Mouse (Mus musculus) bone marrow, adult 2 months (tissue): ENCODE data around the gene A830031A19Rik. TPM values are rescaled to one million over a fixed set of nuclear protein-coding genes. Genes with fewer than 3 reads are reported as not detected.

ENCODE experiments used
- H3K27ac ChIP-seq: fragments of 200-500 bp; 2 replicates; pipeline ENCODE4 v1.5.1; 2012; ENCODE audit warnings: low read depth, mild to moderate bottlenecking, control low read depth, inconsistent platforms, low read length; ENCODE audit not compliant: control insufficient read depth, poor library complexity, insufficient read depth
- H3K4me1 ChIP-seq: fragments of 200-500 bp; 2 replicates; pipeline ENCODE4 v1.6.1; 2011; ENCODE audit warnings: low read length; ENCODE audit not compliant: control insufficient read depth, insufficient read depth
- H3K4me3 ChIP-seq: fragments of 200-500 bp; replicated peaks from 2 replicates; pipeline ENCODE3; 2011; ENCODE audit warnings: mild to moderate bottlenecking, low read depth, low read length, control low read depth; ENCODE audit not compliant: control insufficient read depth
- CTCF ChIP-seq: fragments of 200-500 bp; IDR thresholded peaks from 2 replicates; pipeline ENCODE4 v1.5.1; 2011; ENCODE audit warnings: low read length, control low read depth; ENCODE audit not compliant: control insufficient read depth, insufficient read depth
- POLR2A ChIP-seq: fragments of 200-500 bp; IDR thresholded peaks from 2 replicates; pipeline ENCODE4 v1.6.1; 2011; ENCODE audit warnings: low read depth, mild to moderate bottlenecking, control low read depth, low read length, borderline replicate concordance; ENCODE audit not compliant: control insufficient read depth
- WGBS: fragments of 180-500 bp; shearing (Covaris S2); methylation state at CpG from one replicate; pipeline ENCODE4 v1.1.7; 2018; 5-methylcytosine and 5-hydroxymethylcytosine counted together
- polyA plus RNA-seq: library from polyadenylated mRNA; stranded (reverse); fragments of >200 nt; gene quantifications from 2 replicates; pipeline ENCODE4 v1.2.4, GENCODE M21; 2011; ENCODE audit warnings: low replicate concordance; ENCODE audit not compliant: missing spikeins, insufficient read depth, insufficient read length

Gene A830031A19Rik
- polyA plus RNA-seq, 1 experiment, result not detected

DNA sequence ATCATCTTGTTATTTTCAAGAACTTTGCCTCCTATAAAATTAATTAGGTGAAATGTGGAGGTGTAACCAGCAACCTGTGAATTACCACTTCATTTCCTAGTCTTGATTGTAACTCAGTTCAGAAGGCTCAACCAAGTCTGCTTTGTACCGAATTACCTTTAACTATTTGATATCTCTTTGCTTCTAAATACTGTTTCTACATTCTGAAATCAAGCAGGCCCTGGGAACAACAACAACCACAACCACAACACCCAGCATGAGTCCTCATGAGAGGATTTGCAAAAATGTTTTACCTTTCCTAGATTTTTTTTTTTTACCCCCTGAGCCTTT, 8.2 kb upstream of the A830031A19Rik start:
- no peak for TF ChIP-seq CTCF
- no peak for TF ChIP-seq POLR2A
- Histone ChIP-seq H3K4me1 (peaks cover 4% of the 10 kb centered on the region; the same call in 1 of the 2 replicates), H3K27ac (no peak overlapping the region), H3K4me3 (no peak overlapping the region)
- 6% methylated on average over 1 of the region's 1 CpGs for WGBS

DNA sequence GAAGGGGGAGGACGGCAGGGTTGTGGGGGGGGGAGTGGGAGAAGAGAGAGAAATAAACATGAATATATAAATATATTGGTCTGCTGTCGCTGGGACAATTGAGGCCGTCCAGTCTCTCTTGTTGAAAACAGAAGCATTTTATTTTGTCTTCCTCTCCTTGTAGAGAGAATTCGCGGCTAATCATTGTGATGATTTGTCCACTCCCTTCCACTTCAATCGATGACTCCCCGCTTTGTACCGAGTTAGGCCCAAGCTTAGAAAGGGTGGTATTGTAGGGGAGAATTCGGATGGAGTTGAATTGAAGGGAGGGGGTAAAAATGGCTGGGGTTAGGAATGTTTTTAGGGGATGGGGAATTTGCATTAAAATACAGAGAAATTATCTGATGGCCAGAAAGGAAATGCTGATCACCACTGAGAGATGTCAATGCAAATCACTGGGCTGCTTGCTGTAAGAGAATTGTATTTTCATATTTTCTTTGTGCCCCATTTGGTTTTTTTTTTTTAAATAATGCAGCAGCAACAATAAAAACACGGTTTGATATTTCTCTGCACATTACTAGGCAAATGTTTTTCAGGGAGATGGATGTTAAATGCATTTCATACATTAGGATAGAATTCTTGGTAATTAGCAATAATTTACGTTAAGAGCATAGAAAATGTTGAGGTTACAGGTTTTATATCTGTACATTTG, 7.7 kb upstream of the A830031A19Rik start:
- TF ChIP-seq POLR2A, result no peak
- no peak for TF ChIP-seq CTCF
- H3K4me1 ChIP-seq, result peaks cover 4% of the 10 kb centered on the region; the same call in 1 of the 2 replicates
- H3K27ac ChIP-seq, result no peak overlapping the region; the same call in 1 of the 2 replicates
- H3K4me3 ChIP-seq, result no peak overlapping the region
- 7% methylated on average over 11 of the region's 11 CpGs for WGBS

DNA sequence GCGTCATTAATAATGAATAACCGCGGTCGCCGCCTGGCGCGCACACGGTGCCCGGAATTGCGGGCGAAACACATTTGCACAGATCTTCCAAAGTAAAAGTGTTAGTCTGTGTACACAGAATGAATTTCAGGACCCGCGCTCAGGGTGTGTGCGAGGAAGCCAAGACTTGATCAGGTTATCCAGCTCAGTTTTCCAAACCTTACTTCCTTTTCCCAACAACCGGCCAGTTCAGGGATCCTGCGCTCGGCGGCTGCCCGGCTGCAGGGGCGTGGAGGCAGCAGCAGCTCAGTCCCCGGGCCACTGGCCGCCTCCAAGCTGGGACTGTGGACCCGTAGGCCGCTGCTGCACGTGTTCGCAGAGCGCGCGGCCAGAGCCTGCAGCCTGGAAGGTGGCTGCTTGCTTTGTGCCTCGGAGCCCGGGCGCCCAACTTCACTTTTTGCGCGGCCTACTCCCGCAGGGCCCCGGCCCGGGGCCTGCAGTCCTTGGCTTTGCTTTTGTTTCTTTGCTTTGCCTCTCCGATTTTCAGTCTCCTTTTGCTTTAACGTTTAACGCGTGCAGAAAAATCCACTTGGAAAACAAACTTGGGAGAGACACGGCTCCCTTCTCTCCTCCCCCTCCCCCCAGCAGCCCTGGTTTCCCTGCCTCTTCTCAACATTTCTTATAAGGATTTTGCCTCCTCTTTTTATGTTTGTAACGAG, 7.0 kb upstream of the A830031A19Rik start:
- H3K4me3 ChIP-seq, result peak overlapping the region; percentile 70
- TF ChIP-seq POLR2A, result peak; percentile 53; the same call in 1 of the 2 replicates
- TF ChIP-seq CTCF, result no peak
- under 1% methylated on average over 43 of the region's 43 CpGs for WGBS
- peak overlapping the region; percentile 73 for H3K27ac ChIP-seq
- H3K4me1 ChIP-seq, result peaks cover 4% of the 10 kb centered on the region; the same call in 1 of the 2 replicates

DNA sequence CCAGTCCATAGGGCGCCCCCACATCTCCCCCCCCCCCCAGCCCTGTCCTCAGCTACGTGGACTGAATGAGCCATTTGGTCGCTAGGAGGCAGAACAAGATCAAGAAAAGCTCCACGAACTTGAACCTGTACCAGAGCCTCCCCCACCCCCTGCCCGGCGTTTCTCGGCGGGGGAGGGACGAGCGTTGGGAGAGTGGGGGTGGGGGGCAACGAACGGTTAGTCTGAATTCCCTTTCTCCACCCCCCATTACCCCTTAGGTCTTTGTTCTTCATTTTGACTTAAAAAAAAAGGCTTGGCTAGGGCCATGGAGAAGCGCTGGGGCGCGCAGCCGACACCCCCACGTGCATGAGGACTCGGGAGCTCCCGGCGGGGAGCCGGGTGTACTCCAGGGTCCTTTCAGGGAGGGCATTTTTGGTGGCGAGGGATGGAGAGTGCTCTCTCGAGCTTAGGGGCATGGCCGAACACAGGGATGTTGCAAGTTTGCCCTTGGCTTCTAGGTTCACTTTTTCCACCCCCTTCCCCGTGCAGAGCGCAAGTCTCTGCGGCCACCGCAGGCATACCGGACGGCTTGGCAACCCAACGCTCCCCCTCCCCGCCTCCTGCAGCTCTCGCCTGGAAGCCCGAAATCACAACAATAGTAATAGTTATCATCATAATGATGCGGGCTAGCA, 6.3 kb upstream of the A830031A19Rik start:
- whole genome bisulfite sequencing, result 1% methylated on average over 35 of the region's 35 CpGs
- TF ChIP-seq POLR2A (no peak), CTCF (peak; percentile 41)
- peaks cover 3% of the 10 kb centered on the region; the same call in 1 of the 2 replicates for H3K4me1 ChIP-seq
- H3K27ac ChIP-seq, result peak overlapping the region; percentile 73
- peak overlapping the region; percentile 76 for H3K4me3 ChIP-seq

DNA sequence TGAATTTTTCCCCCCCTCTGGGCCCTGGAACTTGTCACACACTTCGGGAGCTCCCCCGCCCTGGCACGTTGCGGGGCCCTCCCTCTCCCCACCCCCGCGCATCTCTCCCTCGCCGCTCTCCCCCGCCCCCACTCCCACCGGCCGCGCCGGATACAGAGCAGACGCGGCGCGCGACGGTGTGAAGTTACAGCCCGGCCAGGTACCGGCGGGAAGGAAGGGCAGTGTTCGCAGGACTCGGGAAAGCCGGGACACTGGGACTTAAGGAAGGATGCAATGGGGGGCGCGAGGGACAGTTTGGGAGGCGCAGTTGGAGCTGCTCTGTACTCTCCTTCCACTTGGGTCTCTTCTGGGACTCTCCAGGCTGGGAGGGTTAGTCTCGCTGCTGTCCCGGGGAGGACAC, 5.7 kb upstream of the A830031A19Rik start:
- TF ChIP-seq POLR2A, result no peak
- TF ChIP-seq CTCF, result no peak
- under 1% methylated on average over 30 of the region's 30 CpGs for WGBS
- peak overlapping the region; percentile 76 for H3K4me3 ChIP-seq
- H3K4me1 ChIP-seq, result peaks cover 2% of the 10 kb centered on the region; the same call in 1 of the 2 replicates
- peak overlapping the region; percentile 43 for H3K27ac ChIP-seq

DNA sequence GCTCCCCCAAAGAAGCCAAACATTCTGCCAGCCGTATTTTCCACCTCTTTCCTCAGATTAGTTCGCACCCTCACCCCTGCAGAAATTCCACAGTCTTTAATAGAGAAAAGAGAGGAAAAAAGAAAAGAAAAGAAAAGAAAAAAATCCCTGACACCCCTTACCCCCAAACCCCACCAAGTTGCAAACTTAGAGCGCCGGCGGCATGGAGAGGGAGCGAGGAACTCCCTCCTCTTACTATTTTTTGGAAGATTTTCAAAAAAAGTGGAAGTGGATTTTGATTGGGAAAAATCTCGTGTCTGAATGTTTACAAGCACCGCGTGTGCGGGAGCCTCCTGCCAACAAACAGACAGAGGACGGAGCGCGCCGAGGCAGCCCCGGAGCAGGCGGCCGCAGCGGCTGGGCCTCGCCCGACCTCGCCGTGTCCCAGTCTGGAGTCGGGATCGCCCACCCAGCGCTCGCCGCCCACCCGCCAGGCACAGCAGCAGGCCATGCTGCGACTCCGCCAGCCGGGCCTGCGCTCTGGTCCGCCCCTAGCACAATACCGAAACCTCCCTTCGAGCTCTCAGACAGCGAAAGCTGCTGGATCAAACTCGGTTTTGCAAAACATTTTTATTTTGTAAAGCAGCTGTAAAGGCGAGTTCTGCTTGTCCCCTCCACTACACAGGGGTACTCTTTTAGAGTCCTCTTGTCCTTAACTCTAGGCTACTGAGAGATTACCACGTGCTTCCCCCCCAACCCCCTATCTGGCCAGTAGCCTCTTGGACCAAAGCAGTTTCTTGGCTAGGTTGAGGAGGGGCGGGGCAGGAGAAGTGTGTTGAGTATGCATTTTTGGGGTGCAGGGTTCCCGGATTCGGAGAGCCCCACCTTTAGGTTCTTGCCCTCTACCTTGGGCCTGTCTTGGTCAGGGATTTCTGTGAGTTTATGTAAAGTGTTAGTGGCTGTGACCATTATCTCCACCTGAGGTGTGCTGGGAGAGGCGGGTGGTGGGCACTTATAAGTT, 4.8 kb upstream of the A830031A19Rik start:
- peaks cover 2% of the 10 kb centered on the region; the same call in 1 of the 2 replicates for H3K4me1 ChIP-seq
- H3K4me3 ChIP-seq, result peak overlapping the region; percentile 76
- peak overlapping the region; percentile 87 for H3K27ac ChIP-seq
- WGBS, result 1% methylated on average over 43 of the region's 43 CpGs
- TF ChIP-seq CTCF, result no peak
- peak; percentile 22; the same call in 1 of the 2 replicates for TF ChIP-seq POLR2A

DNA sequence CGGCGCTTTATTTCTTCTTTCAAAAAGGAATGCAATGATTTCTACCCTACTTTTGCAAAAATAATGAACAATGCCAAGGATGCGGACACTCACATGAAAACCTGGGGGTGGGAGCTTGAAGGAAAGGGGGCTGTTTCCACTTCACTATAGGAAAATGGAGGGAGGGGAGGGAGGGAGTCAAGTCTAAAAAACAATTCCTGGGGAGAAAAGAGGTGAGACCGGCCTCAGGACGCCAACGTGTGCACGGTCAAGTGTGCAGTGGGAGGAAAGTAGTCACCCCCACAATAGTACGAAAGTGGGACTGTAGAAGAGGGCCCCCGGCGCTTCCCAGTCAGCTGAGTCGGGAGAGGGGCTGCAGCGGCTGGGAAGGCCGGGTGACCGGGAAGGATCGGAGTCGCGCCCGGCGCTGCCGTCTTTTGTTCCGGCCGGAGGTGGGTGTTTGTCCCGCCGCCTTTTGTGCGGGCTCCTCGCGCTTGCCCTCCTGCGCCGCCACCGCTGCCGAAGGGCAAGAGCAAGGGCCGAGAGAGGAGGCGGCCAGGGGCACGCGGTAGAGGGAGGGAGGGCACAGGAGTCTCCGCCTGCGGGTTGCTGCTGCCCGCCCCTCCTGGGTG, 4.0 kb upstream of the A830031A19Rik start:
- peak overlapping the region; percentile 84 for H3K27ac ChIP-seq
- H3K4me1 ChIP-seq, result no peaks in the 10 kb centered on the region; the same call in 1 of the 2 replicates
- under 1% methylated on average over 33 of the region's 38 CpGs for WGBS

More for the DNA sequence above, 4.0 kb upstream of the A830031A19Rik start:
- TF ChIP-seq CTCF (no peak), POLR2A (peak; percentile 45; the same call in 1 of the 2 replicates)
- H3K4me3 ChIP-seq, result peak overlapping the region; percentile 76
